Mouse (Mus musculus): ENCODE results near the gene Aurka. TPM values are rescaled to one million over a fixed set of nuclear protein-coding genes. Genes with fewer than 3 reads are reported as not detected.

Gene Aurka
- total and polyA plus RNA-seq, 3 experiments, result 0.42 to 0.53 (median 0.45) TPM

DNA sequence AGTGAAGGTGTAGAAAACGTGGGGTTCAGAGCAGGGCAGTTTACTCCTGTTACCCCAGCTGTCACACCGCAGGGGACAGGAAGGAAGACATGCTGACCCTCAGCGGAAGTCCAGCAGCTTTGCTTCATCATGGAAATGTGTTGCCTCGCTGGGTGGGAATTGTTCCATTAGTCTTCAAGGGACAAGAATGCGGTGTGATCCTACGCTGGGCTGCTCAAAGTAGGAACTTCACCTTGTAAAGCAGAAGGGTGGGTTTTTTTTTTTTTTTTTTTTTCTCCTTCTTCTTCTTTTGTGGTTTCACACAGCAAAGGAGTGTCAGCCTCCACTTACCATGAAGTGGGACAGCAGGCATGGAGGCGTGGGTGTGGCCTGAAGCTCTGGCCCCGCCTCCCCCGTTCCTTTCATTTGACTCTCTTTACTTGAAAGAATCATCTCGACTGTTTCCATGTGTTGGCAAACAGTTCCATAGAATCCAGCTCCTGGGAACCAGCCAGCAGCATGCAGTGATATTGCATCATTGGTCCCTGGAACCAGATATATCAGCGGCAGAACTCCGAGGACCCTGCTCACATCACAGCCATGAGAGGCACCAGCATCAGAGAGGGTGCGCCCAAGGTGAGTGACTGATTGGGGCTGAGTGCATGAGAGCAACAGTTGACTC is 23.2 kb upstream of the Aurka start, which contains the start of gene Cass4:
Gene Cass4 (plus strand): TSS at position 404 of the 661 bp plus-strand sequence.
- Histone ChIP-seq H3K27ac (no peak within 1 kb of the TSS), H3K36me3 (ENCODE audit: control insufficient read depth, insufficient read depth, low read length) (no peaks in the 10 kb centered on the region), H3K79me2 (replicated peaks; ENCODE audit: control insufficient read depth, insufficient read depth, low read length) (no peaks in the 10 kb centered on the region), H3K27me3 (ENCODE audit: control insufficient read depth, insufficient read depth, low read length) (no peaks in the 10 kb centered on the region), H3K9ac (ENCODE audit: low read depth, low read length) (no peak within 1 kb of the TSS), H3K4me3 (no peak within 1 kb of the TSS), H3K4me1 (ENCODE audit: control insufficient read depth, insufficient read depth, low read length) (no peaks in the 10 kb centered on the region; the same call in 1 of the 2 replicates)
- WGBS, result 14% methylated on average over 13 of the region's 13 CpGs
- TF ChIP-seq POLR2A (IDR thresholded peaks at IDR 0.05; ENCODE audit: insufficient read depth, low read depth, low read length) (no peak), CTCF (IDR thresholded peaks at IDR 0.05) (no peak), EP300 (IDR thresholded peaks at IDR 0.05; ENCODE audit: insufficient read depth, low read depth, low read length) (no peak)
- peak; percentile 40 to 59 for DNase-seq
- intact Hi-C loops (cut with DNase I), result no loop called here

GRCm38 (mm10) chr2:172392041-172392521 is 21.7 kb upstream of the Aurka start:
- H3K36me3 ChIP-seq (ENCODE audit: control insufficient read depth, insufficient read depth, low read length), result no peaks in the 10 kb centered on the region
- no peak overlapping the region for H3K4me3 ChIP-seq
- TF ChIP-seq CTCF (IDR thresholded peaks at IDR 0.05) (no peak), POLR2A (IDR thresholded peaks at IDR 0.05; ENCODE audit: insufficient read depth, low read depth, low read length) (no peak), EP300 (IDR thresholded peaks at IDR 0.05; ENCODE audit: insufficient read depth, low read depth, low read length) (no peak)
- H3K79me2 ChIP-seq (replicated peaks; ENCODE audit: control insufficient read depth, insufficient read depth, low read length), result no peaks in the 10 kb centered on the region
- H3K27ac ChIP-seq, result no peak overlapping the region
- intact Hi-C loops (cut with DNase I), result no loop called here
- no peak overlapping the region for H3K9ac ChIP-seq (ENCODE audit: low read depth, low read length)
- WGBS, result 48% methylated on average over 10 of the region's 10 CpGs
- no peak for DNase-seq
- no peaks in the 10 kb centered on the region for H3K27me3 ChIP-seq (ENCODE audit: control insufficient read depth, insufficient read depth, low read length)
- H3K4me1 ChIP-seq (ENCODE audit: control insufficient read depth, insufficient read depth, low read length), result no peaks in the 10 kb centered on the region; the same call in 1 of the 2 replicates

DNA sequence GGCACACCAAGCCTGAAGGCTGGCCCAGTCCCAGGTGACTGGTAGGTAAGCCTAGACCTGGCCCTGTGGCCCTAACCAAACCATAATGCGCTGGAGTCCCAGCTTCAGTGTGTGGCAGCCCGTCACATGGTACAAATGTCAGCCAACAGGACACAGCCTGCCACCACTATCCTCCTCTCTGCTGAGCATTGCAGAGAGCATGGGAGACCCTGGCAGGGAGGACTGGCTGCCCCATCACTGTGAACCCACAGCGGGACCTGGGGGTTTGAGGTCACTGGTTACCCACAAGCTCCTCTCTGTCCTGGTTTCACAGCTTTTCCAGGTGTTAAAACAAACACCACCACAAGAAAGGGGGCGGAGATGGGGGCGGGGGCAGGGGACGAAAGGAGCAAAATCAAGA is 20.0 kb upstream of the Aurka start:
- no peaks in the 10 kb centered on the region for H3K36me3 ChIP-seq (ENCODE audit: control insufficient read depth, insufficient read depth, low read length)
- no peak overlapping the region for H3K9ac ChIP-seq (ENCODE audit: low read depth, low read length)
- H3K27me3 ChIP-seq (ENCODE audit: control insufficient read depth, insufficient read depth, low read length), result no peaks in the 10 kb centered on the region
- intact Hi-C loops (cut with DNase I), result no loop called here
- no peaks in the 10 kb centered on the region; the same call in 1 of the 2 replicates for H3K4me1 ChIP-seq (ENCODE audit: control insufficient read depth, insufficient read depth, low read length)
- TF ChIP-seq CTCF (IDR thresholded peaks at IDR 0.05), result no peak
- TF ChIP-seq POLR2A (IDR thresholded peaks at IDR 0.05; ENCODE audit: insufficient read depth, low read depth, low read length), result no peak
- TF ChIP-seq EP300 (IDR thresholded peaks at IDR 0.05; ENCODE audit: insufficient read depth, low read depth, low read length), result no peak
- H3K4me3 ChIP-seq, result no peak overlapping the region
- no peak for DNase-seq
- H3K27ac ChIP-seq, result no peak overlapping the region
- no peaks in the 10 kb centered on the region for H3K79me2 ChIP-seq (replicated peaks; ENCODE audit: control insufficient read depth, insufficient read depth, low read length)
- 37% methylated on average over 6 of the region's 6 CpGs for whole genome bisulfite sequencing

DNA sequence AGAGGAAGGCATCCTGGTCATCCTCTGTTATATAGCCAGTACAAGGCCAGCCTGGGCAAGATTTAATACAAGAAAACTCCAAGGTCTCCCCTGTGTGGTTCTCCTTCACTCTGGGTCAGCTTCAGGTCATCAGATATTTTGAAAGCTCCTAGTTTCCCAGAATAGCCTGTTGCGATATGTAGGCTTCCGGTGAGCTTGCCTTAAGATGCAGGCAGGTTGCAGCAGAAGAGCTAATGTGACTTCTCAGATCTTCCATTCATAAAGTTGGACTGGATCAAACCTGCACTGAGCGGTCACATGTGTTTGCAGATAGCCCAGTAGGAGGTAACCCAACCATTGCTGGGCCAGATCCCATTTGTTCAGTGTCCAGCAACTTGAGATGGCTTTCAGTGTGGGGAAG is 14.4 kb upstream of the Aurka start:
- intact Hi-C loops (cut with DNase I), result no loop called here
- Histone ChIP-seq H3K4me1 (ENCODE audit: control insufficient read depth, insufficient read depth, low read length) (no peaks in the 10 kb centered on the region), H3K79me2 (replicated peaks; ENCODE audit: control insufficient read depth, insufficient read depth, low read length) (no peaks in the 10 kb centered on the region), H3K4me3 (no peak overlapping the region), H3K9ac (ENCODE audit: low read depth, low read length) (no peak overlapping the region), H3K36me3 (ENCODE audit: control insufficient read depth, insufficient read depth, low read length) (no peaks in the 10 kb centered on the region), H3K27me3 (ENCODE audit: control insufficient read depth, insufficient read depth, low read length) (no peaks in the 10 kb centered on the region), H3K27ac (no peak overlapping the region)
- DNase-seq, result no peak
- no peak for TF ChIP-seq EP300 (IDR thresholded peaks at IDR 0.05; ENCODE audit: insufficient read depth, low read depth, low read length)
- TF ChIP-seq POLR2A (IDR thresholded peaks at IDR 0.05; ENCODE audit: insufficient read depth, low read depth, low read length), result no peak
- TF ChIP-seq CTCF (IDR thresholded peaks at IDR 0.05), result no peak
- 57% methylated on average over 3 of the region's 3 CpGs for WGBS

GRCm38 (mm10) chr2:172381898-172382297 is 11.6 kb upstream of the Aurka start:
- H3K4me3 ChIP-seq, result no peak overlapping the region
- H3K27me3 ChIP-seq (ENCODE audit: control insufficient read depth, insufficient read depth, low read length), result no peaks in the 10 kb centered on the region
- no peaks in the 10 kb centered on the region for H3K79me2 ChIP-seq (replicated peaks; ENCODE audit: control insufficient read depth, insufficient read depth, low read length)
- intact Hi-C loops (cut with DNase I), result no loop called here
- H3K4me1 ChIP-seq (ENCODE audit: control insufficient read depth, insufficient read depth, low read length), result no peaks in the 10 kb centered on the region
- TF ChIP-seq EP300 (IDR thresholded peaks at IDR 0.05; ENCODE audit: insufficient read depth, low read depth, low read length) (no peak), CTCF (IDR thresholded peaks at IDR 0.05) (no peak), POLR2A (IDR thresholded peaks at IDR 0.05; ENCODE audit: insufficient read depth, low read depth, low read length) (no peak)
- 78% methylated on average over 12 of the region's 12 CpGs for WGBS
- H3K27ac ChIP-seq, result no peak overlapping the region
- no peak for DNase-seq
- H3K9ac ChIP-seq (ENCODE audit: low read depth, low read length), result no peak overlapping the region
- no peaks in the 10 kb centered on the region for H3K36me3 ChIP-seq (ENCODE audit: control insufficient read depth, insufficient read depth, low read length)

- H3K27ac ChIP-seq, result no peak overlapping the region
- no peaks in the 10 kb centered on the region for H3K36me3 ChIP-seq (ENCODE audit: control insufficient read depth, insufficient read depth, low read length)
- H3K4me1 ChIP-seq (ENCODE audit: control insufficient read depth, insufficient read depth, low read length), result no peaks in the 10 kb centered on the region
- H3K9ac ChIP-seq (ENCODE audit: low read depth, low read length), result no peak overlapping the region
- TF ChIP-seq CTCF (IDR thresholded peaks at IDR 0.05) (no peak), POLR2A (IDR thresholded peaks at IDR 0.05; ENCODE audit: insufficient read depth, low read depth, low read length) (no peak), EP300 (IDR thresholded peaks at IDR 0.05; ENCODE audit: insufficient read depth, low read depth, low read length) (no peak)
- H3K4me3 ChIP-seq, result no peak overlapping the region
- 91% methylated on average over 11 of the region's 11 CpGs for WGBS
- intact Hi-C loops (cut with DNase I), result no loop called here
- DNase-seq, result no peak
- no peaks in the 10 kb centered on the region for H3K27me3 ChIP-seq (ENCODE audit: control insufficient read depth, insufficient read depth, low read length)
- no peaks in the 10 kb centered on the region for H3K79me2 ChIP-seq (replicated peaks; ENCODE audit: control insufficient read depth, insufficient read depth, low read length)
These were observed 11.0 kb upstream of the Aurka start for GRCm38 (mm10) chr2:172381341-172381740.

Data from heart, adult 2 months (tissue).